Mouse (Mus musculus) megakaryocyte, embryonic 14.5 days (primary cell): ENCODE data around the gene Ankfy1.

ENCODE experiments used
- FLI1 ChIP-seq: IDR thresholded peaks from 2 replicates; pipeline ENCODE4 v1.6.1; 2012; ENCODE audit warnings: low read length, inconsistent platforms, mixed read lengths
- GATA1 ChIP-seq: IDR thresholded peaks from 3 replicates; pipeline ENCODE4 v1.6.1; 2012; ENCODE audit warnings: mixed read lengths, low read length, inconsistent platforms, borderline replicate concordance

- TF ChIP-seq FLI1, result no peak
- no peak for TF ChIP-seq GATA1
Measured at GRCm38 (mm10) chr11:72696368-72696971, 6.7 kb downstream of the Ankfy1 start.
